Mouse (Mus musculus) spleen, postnatal 4 days (tissue): ENCODE data around the gene Orm2.

Experiments used
- DNase-seq, 2 experiments: peaks; one replicate each; pipeline ENCODE4 v3.0.0; 2022; ENCODE audit warnings: low spot score in 2 of 2

The Orm2 gene

GRCm38 (mm10) chr4:63377483-63377882 lies 15.2 kb downstream of the Orm2 start:
- no peak for DNase-seq

DNA sequence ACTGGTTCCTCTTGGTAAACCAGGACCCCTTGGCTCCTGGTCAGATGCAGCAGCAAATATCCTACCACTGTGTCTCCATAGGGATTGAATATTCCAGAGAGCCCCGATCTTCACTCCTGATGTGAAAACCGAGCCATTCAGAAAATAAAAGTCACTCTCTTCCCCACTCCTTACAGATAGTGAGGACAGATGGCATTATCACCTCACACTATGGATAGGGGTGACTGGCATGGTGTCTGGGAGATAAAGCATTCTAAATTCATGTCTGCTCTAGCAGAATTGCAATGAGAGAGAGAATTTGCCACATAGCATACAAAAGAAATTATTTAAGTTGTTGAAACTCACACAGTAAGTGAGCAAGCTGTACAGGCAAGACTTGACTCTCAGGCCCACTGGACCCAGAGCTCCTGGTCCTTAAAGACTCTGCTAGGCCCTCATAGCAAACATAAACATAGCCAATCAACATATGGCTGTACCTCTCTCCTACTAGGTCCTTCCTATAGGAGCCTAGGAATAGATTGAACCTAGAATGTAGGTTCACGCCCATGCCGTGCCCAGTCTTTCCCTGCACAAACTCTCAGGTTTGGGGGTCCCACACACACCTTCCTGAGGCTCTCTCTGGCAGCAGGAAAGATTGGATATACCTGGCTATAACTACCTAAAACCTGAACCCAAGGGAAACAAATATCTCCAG lies 20.6 kb downstream of the Orm2 start:
- DNase-seq, result no peak

DNA sequence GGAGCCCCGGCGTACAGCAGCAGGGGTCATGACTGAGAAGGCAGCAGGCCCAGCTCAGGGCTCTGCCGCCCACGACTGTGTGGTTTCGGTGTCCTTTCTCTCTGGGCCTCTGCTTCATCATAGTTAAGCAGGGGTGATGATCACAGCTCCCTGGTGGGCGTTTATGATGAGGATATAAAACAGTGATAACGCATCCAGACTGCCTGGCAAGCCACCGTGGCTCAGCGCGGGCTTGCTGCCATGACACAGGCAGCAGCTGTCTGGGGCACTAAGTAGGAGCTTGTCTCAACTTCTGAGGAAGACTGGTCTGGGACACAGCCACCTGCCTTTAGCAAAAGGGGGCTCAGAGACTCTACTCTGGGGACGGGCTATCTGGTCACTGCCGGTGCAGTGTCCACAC lies 21.2 kb downstream of the Orm2 start:
- DNase-seq, result no peak

DNA sequence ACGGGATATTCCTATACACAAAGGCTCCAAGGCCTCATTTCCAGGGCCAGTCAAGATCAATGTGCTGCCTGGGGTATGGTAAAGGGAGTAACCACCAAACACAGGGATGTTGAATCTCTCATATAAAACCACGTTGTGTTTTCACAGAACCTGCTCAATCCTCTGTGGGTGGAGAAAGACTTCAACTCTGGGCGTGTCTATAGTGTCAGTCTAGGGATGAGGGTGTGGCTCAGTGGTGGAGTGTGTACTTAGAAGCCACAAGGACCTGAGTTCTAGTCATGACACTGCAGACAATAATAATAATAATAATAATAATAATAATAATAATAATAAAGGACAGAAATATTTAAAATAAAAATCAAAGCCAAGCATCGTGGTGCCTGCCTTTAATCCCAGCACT lies 22.0 kb downstream of the Orm2 start:
- no peak for DNase-seq

GRCm38 (mm10) chr4:63385253-63385652 lies 23.0 kb downstream of the Orm2 start:
- no peak for DNase-seq

GRCm38 (mm10) chr4:63385784-63386183 lies 23.5 kb downstream of the Orm2 start:
- DNase-seq, result peak in 1 of 2 experiments; percentile 66

GRCm38 (mm10) chr4:63388029-63388428 lies 25.8 kb downstream of the Orm2 start:
- no peak for DNase-seq

DNA sequence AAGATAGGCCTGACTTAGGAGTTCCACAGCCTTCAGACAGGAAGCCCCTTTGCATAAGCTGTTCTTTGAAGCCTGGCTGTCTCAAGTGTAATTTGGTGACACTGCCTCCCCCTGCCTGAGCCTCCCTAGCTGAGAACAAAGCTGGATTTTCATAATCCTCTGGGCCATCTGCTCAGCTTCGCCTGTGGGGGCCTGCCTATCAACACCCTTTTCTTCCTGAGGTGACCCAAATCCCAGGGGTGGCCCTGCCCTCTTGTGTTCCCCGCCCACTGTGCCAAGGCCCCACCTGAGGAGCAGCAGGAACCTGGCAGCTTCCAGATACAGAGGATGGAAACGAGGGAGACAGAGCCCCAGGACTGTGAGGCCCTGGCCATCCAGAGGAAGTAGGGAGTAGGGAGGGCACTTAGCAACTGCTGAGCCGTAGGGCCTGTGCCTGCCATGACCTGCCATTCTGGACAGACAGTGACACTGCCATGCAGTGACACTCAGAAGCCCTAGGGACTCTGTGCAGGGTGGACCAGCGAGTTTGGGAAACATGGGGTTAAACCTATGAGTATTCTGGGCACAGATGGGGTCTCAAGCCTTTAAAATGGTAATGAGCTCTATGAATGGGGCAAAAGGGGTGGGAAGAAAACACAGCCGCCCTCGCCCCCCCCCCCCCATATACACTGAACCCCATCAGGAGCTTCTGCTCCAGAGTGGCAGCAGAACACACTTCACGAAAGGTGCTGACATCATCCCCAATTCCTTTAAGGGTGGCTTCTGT lies 27.1 kb downstream of the Orm2 start:
- DNase-seq, result no peak

DNA sequence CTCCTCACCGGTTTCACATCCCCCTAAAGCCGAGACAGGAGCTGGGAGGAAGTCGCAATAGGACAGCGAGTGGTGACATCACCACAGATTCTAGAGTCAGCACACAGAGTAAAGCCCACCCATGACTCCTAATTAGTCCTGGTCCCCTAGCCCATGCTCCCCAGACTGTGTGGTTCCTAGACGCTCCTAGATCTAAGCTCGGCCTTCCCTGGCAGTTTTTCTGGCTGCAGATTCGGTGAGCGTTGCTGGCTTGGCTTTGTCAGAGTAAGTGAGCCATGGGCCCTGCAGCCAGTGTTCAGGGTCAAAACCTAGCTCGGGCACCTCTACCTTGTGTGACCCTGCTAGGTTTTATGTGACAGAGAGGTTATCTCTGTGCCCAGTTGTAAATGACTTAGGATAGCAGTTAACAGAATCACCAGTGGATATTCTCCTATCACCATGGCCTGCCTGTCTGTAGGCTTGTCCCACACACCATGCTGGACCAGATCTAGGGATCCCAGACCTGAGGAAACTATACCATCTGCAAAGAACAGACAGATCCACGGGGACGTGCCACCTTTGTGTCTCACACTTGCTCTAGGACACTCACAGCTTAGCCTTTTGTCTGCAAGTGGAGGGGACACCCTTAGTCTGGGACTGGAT lies 27.8 kb downstream of the Orm2 start:
- DNase-seq, result no peak

DNA sequence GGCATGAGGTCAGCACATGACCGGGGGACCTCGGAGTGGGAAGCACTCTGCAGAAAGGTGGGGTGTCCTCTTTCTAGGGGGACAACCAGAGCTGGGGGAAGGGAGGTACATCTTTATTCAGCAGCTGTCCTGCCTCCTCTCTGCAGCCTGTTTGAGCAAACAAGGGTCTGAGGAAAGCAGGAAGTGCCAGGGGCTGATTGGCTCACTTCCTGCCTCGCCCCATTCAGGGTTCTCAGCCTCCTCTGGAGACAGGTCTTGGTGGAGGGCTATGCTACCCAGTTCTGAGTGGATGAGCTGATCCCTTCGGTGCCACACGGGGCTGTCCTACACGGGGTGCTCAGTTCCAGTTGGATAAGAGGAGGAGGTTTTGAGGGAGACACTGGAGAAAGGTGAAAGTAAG lies 29.1 kb downstream of the Orm2 start:
- DNase-seq, result no peak

- no peak for DNase-seq
Observed at GRCm38 (mm10) chr4:63397981-63398537, 35.8 kb downstream of the Orm2 start.

DNA sequence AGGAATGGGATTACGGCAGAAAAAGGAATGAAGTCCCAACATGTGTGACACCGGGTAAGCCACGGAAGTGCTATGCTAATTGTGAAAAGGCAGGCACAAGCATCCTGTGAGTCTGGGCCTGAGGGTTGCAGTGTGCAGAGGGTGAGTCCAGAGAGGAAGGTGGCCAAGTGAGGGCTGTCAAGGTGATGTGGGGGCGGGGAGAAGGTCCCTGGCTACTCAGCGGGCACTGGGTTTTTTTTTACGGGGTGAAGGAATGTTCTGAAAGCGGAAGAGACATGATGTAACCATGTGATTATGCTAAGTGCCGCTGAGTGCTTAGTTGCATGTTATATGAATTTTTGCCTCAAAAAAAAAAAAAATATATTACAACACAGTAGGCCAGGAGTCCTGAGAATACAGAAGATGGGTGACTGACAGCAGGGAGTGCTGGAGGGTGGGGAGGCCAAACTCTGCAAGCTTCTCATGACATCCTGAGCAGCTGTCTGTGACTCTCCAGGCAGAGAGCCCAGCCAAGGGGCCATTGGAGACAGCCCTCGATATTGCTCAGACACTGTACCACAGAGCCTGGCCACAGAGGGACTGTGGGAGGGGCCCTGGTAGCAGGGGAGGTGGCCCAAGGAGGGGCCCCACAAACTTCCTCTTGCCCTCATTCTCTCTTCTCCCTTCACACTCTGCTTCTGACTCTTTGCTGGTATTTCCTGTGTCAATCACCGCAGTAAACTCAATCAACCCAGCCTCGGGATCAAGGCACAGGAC lies 36.8 kb downstream of the Orm2 start:
- peak; percentile 66 to 79 for DNase-seq

- no peak for DNase-seq
Observed at GRCm38 (mm10) chr4:63399691-63400270, 37.5 kb downstream of the Orm2 start.

DNA sequence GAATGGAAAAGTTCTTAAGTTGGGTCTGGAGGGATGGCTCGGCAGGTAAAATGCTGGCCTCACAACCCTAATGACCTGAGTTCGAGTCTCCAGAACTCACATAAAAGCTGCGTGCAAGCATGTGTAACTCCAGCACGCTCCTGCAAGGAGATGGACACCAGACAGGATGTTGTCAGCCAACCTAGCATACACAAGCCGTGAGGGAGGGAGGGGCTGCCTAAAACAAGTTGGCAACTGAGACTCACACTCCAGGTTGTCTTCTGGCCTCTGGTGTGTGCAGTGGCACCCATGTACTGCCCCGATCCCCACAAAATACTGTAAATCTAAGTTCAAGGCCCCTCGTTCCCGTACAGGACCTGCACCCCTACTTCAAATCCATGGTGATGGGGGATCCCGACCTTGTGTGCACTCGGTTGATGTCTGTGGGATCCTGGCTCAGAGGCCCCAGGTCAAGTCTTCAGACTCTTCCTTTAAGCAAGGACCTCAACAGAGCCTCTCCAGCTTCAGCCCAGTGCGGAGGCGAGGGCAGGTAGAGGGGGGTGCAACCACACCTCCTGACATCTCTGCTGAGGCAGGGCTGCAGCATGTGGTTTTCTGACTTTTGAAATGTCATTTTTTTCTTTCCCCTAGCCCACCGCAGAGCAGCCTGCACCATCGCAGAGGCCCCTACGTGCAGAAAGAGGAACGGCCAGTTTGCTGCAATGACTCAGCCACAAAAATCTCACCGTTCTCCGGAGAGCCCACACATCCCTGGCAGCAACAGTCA lies 38.5 kb downstream of the Orm2 start:
- DNase-seq, result peak; percentile 51 to 74

- no peak for DNase-seq
Observed at GRCm38 (mm10) chr4:63401620-63402019, 39.4 kb downstream of the Orm2 start.

DNA sequence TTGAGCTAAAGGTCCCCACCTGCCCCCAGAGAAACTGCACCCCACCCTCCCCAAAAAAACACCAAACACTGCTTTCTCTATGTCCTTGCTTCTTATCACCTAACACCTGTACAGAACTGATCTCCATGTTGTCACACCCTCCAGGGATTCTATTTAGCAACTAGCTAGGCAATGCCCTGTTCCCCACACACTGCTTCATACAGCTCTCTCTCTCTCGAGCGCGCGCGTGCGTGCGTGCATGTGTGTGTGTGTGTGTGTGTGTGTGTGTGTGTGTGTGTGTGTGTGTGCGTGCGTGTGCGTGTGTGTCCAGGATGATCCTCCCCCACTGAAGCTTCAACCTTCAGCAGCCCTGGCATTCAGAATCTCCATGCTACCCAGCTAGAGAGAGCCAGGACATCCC lies 39.8 kb downstream of the Orm2 start:
- no peak for DNase-seq

GRCm38 (mm10) chr4:63402558-63402957 lies 40.3 kb downstream of the Orm2 start:
- DNase-seq, result no peak

- peak; percentile 75 to 86 for DNase-seq
Observed at GRCm38 (mm10) chr4:63403040-63403959, 41.1 kb downstream of the Orm2 start, which contains the start of gene Akna. TSS of gene Akna (minus strand) at chr4:63403354.

- peak; percentile 62 to 79 for DNase-seq
Observed at GRCm38 (mm10) chr4:63404205-63404604, 42.0 kb downstream of the Orm2 start.
